Mouse (Mus musculus): ENCODE measurements around the gene Dusp7.

The Dusp7 gene

DNA sequence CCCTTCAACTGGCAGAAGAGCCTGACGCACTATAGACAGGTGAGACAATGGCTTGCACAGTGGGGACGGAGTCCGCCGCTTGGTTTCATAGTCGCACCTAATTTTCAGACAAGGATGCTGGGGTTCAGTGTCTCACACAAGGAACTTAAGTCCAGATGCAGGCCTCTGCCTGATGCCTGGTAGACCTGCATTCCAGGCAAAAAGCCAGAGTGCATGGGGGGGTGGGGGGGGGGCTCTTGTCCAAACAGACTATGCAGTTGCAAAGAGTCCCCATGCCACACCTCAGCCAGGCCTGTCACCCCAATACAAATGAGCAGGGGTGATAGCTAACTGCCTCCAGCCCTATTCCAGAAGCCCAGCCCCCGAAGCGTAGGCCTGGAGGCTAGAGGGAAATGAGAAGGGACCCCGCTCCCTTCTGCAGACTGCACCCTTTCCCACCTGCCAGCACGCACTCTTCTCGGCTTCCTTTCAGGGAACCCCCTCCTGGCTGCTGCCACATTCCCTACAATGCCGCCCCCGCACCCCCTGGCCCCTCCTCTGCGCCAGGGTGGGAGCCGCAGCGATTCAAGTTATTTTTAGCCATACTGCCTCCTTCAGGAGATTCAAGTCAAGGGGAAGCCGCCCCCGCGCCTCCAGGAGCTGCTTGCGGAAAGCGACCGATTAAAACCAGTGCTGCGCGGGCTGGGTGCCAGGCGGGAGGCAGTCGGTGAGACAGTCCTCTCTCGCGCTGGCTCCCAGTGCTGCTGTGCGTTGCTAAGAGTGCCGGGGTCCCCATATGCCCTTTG is 49.6 kb downstream of the Dusp7 start:
- DNase-seq (ENCODE audit: low spot score in 2 of 2) = peak; percentile 77 to 90

DNA sequence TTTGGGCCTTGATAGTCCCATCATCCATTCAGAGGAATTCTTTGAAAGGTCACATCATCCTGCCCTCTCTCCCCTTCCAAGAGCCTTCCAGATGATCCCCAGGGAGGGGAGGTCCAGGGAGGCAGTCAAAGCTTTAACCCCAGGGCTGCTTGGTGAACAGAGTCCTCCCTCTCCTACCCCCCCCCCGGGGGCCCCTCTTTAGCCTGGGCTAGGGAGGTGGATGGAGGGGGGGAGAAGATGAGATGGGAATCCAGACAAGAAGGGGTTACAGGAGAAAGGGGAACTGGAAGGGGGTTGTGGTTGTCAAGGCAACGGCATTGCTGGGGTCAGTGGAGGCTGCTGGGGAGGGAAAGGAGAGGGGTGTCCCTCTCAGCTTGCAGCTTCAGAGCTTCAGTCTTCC is 52.2 kb downstream of the Dusp7 start:
- DNase-seq (ENCODE audit: low spot score in 2 of 2) = no peak

DNA sequence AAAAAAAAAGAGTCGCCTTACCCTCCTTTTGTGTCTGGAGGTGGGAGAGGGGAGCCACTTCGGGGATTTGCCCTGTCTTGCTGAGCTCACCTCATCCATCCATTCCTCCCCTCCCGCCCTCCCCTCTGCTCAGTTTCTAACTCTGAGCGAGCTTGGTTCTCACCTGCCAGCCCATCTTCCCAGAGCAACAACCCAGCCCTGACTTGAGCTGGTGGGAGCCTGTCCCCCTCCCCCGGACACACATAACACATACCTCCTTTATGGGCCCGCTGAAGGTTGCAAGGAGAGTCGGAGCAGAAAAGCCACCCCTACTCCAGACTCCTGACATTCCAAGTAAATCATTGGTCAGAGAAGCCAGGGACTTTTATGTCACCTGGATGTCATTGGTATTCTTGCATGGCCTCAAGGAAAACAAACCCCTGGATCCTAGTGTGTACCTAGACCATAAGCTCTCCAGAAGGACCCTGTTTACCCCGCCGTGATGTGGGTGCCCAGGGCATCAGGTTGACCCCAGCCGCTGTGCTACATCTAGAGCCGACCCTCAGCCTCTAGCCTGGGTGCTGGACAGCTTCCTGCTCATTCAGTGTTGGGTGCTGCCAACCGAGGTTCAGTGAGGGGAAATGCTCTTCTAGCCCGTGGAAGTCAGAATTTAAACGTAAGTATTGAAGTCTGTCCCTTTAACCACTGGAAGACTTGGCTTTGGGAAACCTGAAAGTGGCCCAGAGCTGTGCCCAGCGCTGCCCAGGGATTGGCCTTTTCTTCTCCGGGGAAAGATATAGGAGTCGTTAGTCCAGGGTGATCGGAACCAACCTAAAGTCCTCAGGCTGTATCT is 52.8 kb downstream of the Dusp7 start:
- DNase-seq (ENCODE audit: low spot score in 2 of 2) = no peak

DNA sequence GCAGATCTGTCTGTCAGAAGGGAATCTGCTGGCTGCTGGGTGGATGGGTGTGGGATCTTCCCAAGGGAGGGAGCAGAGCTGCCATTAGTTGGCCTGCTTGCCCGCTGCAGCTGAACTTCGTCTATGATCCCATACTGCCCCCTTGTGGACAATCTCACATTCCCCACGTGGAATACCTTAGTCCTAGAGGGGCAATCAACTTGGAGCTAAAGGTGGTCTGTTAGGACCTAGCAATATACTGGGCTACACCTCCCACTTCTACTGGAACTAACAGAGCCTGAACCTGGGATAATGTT is 53.4 kb downstream of the Dusp7 start:
- peak; percentile 74 to 82 for DNase-seq (ENCODE audit: low spot score in 2 of 2)

Data from urinary bladder, postnatal 4 days (tissue).